Comparison of ENCODE assay signal across 8 mouse cellular contexts in the genomic region with DNA sequence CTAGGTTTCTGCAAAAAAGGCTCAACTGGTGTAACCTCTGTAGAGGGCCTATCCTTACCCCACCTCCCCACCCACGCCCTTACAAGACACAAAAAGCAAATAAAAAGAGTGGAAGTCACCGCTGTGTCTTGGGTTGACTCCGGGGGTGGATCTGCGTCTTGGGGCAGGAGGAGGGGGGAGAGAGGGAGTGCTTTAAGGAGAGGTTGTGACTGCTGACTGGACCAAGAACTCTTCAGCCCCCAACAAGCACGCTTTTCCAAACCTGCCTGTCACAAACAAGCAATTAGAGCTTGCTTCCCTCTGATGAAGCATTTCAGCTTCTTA. TPM values are rescaled to one million over a fixed set of nuclear protein-coding genes. Genes with fewer than 3 reads are reported as not detected.
DNase-seq lines count a peak whose midpoint lies in the region; ATAC-seq lines count a peak whose summit lies in the region.

No protein-coding gene starts in this region.

- H3K4me2 ChIP-seq in midbrain, embryonic 11.5 days = peak overlapping the region; percentile 73

- H3K36me3 ChIP-seq in midbrain, embryonic 11.5 days (ENCODE audit: control insufficient read depth, insufficient read depth, low read length) = no peaks in the 10 kb centered on the region

- H3K4me1 ChIP-seq in midbrain, embryonic 11.5 days (ENCODE audit: control insufficient read depth, insufficient read depth, low read length) = peaks cover 47% of the 10 kb centered on the region

- DNase-seq in CD4-positive, CD25-positive, alpha-beta regulatory T cell, adult 2 months (ENCODE audit: low read depth, low spot score) = peak; percentile 47
- peak; percentile 6 for DNase-seq in right cerebral cortex, postnatal 14 days
- no peak for DNase-seq in right cerebral cortex, postnatal 25 days
- DNase-seq in midbrain, embryonic 11.5 days (ENCODE audit: low spot score, missing footprints) = no peak
- no peak for DNase-seq in adrenal gland, postnatal 10 days
- DNase-seq in adrenal gland, postnatal 4 days (ENCODE audit: low spot score in 2 of 2) = no peak

- no peak for ATAC-seq in CD4-positive, CD25-positive, alpha-beta regulatory T cell, adult 4 months
- ATAC-seq in midbrain, embryonic 11.5 days (ENCODE audit: low FRiP score) = no peak
- ATAC-seq in erythroid progenitor cell, adult 5-6 weeks (replicated peaks; ENCODE audit: low FRiP score, poor library complexity, severe bottlenecking) = no peak

- no peak overlapping the region for H3K4me3 ChIP-seq in midbrain, embryonic 11.5 days (ENCODE audit: low read depth, low read length)

- H3K27ac ChIP-seq in midbrain, embryonic 11.5 days (ENCODE audit: low read depth, low read length) = no peak overlapping the region

- no peaks in the 10 kb centered on the region for H3K9me3 ChIP-seq in midbrain, embryonic 11.5 days (ENCODE audit: control insufficient read depth, low read length)

- peaks cover 26% of the 10 kb centered on the region for H3K27me3 ChIP-seq in midbrain, embryonic 11.5 days (ENCODE audit: control insufficient read depth, insufficient read depth, low read length)

- 12% methylated on average over 5 of the region's 5 CpGs for WGBS in midbrain, embryonic 11.5 days

- H3K9ac ChIP-seq in midbrain, embryonic 11.5 days (ENCODE audit: low read length) = 0 out of 2 replicates have a peak overlapping the region, but pooled peaks have one; percentile 10

RNA-seq across cellular contexts. Expression of gene Ppt2, which starts 0.3 kb away (rescaled TPM):
- polyA plus RNA-seq in CD4-positive, CD25-positive, alpha-beta regulatory T cell, adult 4 months (2017; shearing (Covaris generic)) = 10 to 100 TPM; 20.6 to 32.2 TPM
- 25.8 and 26.4 TPM in 2 replicates for polyA plus RNA-seq in midbrain, embryonic 11.5 days (2014; fragmentation: Nextera tagmentation; extraction: Ambion mirVana)
- total RNA-seq in erythroid progenitor cell, adult 5-6 weeks (2015; ENCODE audit: low replicate concordance) = 6.7 and 13.0 TPM in 2 replicates
- 3.2 and 4.0 TPM in 2 replicates for total RNA-seq in erythroid progenitor cell, adult 5-6 weeks (2017; ENCODE audit: low replicate concordance)
- total RNA-seq in adrenal gland, postnatal 10 days (2021) = 10 to 100 TPM; 47.8 to 48.0 TPM
- 10 to 100 TPM; 52.6 to 62.3 TPM for total RNA-seq in adrenal gland, postnatal 4 days (2021)

RNA-seq across cellular contexts. Expression of gene Prrt1, which starts 0.7 kb away (rescaled TPM):
- polyA plus RNA-seq in CD4-positive, CD25-positive, alpha-beta regulatory T cell, adult 4 months (2017; shearing (Covaris generic)) = 1 to 10 TPM; 1.4 to 2.2 TPM
- polyA plus RNA-seq in midbrain, embryonic 11.5 days (2014; fragmentation: Nextera tagmentation; extraction: Ambion mirVana) = 1.8 and 2.4 TPM in 2 replicates
- not detected in 2 replicates for total RNA-seq in erythroid progenitor cell, adult 5-6 weeks (2015; ENCODE audit: low replicate concordance)
- not detected in 2 replicates for total RNA-seq in erythroid progenitor cell, adult 5-6 weeks (2017; ENCODE audit: low replicate concordance)
- total RNA-seq in adrenal gland, postnatal 10 days (2021) = 1 to 10 TPM; 4.5 to 7.9 TPM
- total RNA-seq in adrenal gland, postnatal 4 days (2021) = 10 to 100 TPM; 10.7 to 11.5 TPM

RNA-seq across cellular contexts. Expression of gene Egfl8, which starts 12.8 kb away (rescaled TPM):
- polyA plus RNA-seq in CD4-positive, CD25-positive, alpha-beta regulatory T cell, adult 4 months (2017; shearing (Covaris generic)) = 1 to 10 TPM; 1.9 to 2.8 TPM
- 3.3 and 3.8 TPM in 2 replicates for polyA plus RNA-seq in midbrain, embryonic 11.5 days (2014; fragmentation: Nextera tagmentation; extraction: Ambion mirVana)
- 3.2 TPM in 1 of 2 replicates, not detected in the other for total RNA-seq in erythroid progenitor cell, adult 5-6 weeks (2015; ENCODE audit: low replicate concordance)
- total RNA-seq in erythroid progenitor cell, adult 5-6 weeks (2017; ENCODE audit: low replicate concordance) = not detected in 2 replicates
- 1 to 10 TPM; 6.1 to 9.9 TPM for total RNA-seq in adrenal gland, postnatal 10 days (2021)
- total RNA-seq in adrenal gland, postnatal 4 days (2021) = 10 to 100 TPM; 10.8 to 14.2 TPM

RNA-seq across cellular contexts. Expression of gene Fkbpl, which starts 16.0 kb away (rescaled TPM):
- polyA plus RNA-seq in CD4-positive, CD25-positive, alpha-beta regulatory T cell, adult 4 months (2017; shearing (Covaris generic)) = 1 to 10 TPM; 3.6 to 5.9 TPM
- 14.4 and 15.1 TPM in 2 replicates for polyA plus RNA-seq in midbrain, embryonic 11.5 days (2014; fragmentation: Nextera tagmentation; extraction: Ambion mirVana)
- total RNA-seq in erythroid progenitor cell, adult 5-6 weeks (2015; ENCODE audit: low replicate concordance) = 2.5 TPM in 1 of 2 replicates, not detected in the other
- 2.6 and 4.9 TPM in 2 replicates for total RNA-seq in erythroid progenitor cell, adult 5-6 weeks (2017; ENCODE audit: low replicate concordance)
- 10 to 100 TPM; 11.8 to 14.4 TPM for total RNA-seq in adrenal gland, postnatal 10 days (2021)
- 10 to 100 TPM; 13.2 to 16.3 TPM for total RNA-seq in adrenal gland, postnatal 4 days (2021)

RNA-seq across cellular contexts. Expression of gene Atf6b, which starts 18.3 kb away (rescaled TPM):
- 10 to 100 TPM; 15.2 to 20.2 TPM for polyA plus RNA-seq in CD4-positive, CD25-positive, alpha-beta regulatory T cell, adult 4 months (2017; shearing (Covaris generic))
- polyA plus RNA-seq in midbrain, embryonic 11.5 days (2014; fragmentation: Nextera tagmentation; extraction: Ambion mirVana) = 68.2 and 77.6 TPM in 2 replicates
- 5.4 and 8.3 TPM in 2 replicates for total RNA-seq in erythroid progenitor cell, adult 5-6 weeks (2015; ENCODE audit: low replicate concordance)
- 2.6 and 5.0 TPM in 2 replicates for total RNA-seq in erythroid progenitor cell, adult 5-6 weeks (2017; ENCODE audit: low replicate concordance)
- 10 to 100 TPM; 37.8 to 40.1 TPM for total RNA-seq in adrenal gland, postnatal 10 days (2021)
- 10 to 100 TPM; 48.1 to 52.3 TPM for total RNA-seq in adrenal gland, postnatal 4 days (2021)

Comparison
In these comparisons a context has a peak if more than half of its experiments do, and no peak if none do; other contexts are left out.
1. DNase-seq: peak in CD4-positive, CD25-positive, alpha-beta regulatory T cell, adult 2 months (single experiment) and right cerebral cortex, postnatal 14 days (single experiment); none in right cerebral cortex, postnatal 25 days (single experiment), midbrain, embryonic 11.5 days (single experiment), adrenal gland, postnatal 10 days (single experiment) and adrenal gland, postnatal 4 days (0 of 2).
2. RNA of gene Prrt1, which starts 0.7 kb away (total RNA-seq): 10.7 to 11.5 TPM in adrenal gland, postnatal 4 days and 4.5 to 7.9 TPM in adrenal gland, postnatal 10 days; not detected in erythroid progenitor cell, adult 5-6 weeks; every median in the first group is over 4 times any median in the second.